Mouse (Mus musculus) embryonic facial prominence, embryonic 11.5 days (tissue): Measurements from ENCODE around the gene Tbce. TPM values are rescaled to one million over a fixed set of nuclear protein-coding genes. Genes with fewer than 3 reads are reported as not detected.

Source experiments
- ATAC-seq: fragments of 200-750 bp; cut with Nextera tagmentation; replicated peaks from 2 replicates; pipeline ENCODE4 v1.8.0; 2017; ENCODE audit warnings: low read depth; ENCODE audit not compliant: insufficient number of reproducible peaks, low FRiP score, low TSS enrichment
- DNase-seq: peaks from one replicate; pipeline ENCODE4 v3.0.0-alpha.2; 2015; ENCODE audit warnings: low spot score
- H3K27ac ChIP-seq: fragments of 300-500 bp; sonication (generic); replicated peaks from 2 replicates; pipeline ENCODE4 v1.5.1; 2014; ENCODE audit warnings: mild to moderate bottlenecking, low read depth, low read length, control low read depth
- H3K27me3 ChIP-seq: fragments of 300-500 bp; sonication (generic); 2 replicates; pipeline ENCODE4 v1.6.1; 2014; ENCODE audit warnings: mild to moderate bottlenecking, low read length, moderate library complexity, mixed read lengths; ENCODE audit not compliant: control insufficient read depth, insufficient read depth
- H3K36me3 ChIP-seq: fragments of 300-500 bp; sonication (generic); replicated peaks from 2 replicates; pipeline ENCODE4 v1.6.1; 2014; ENCODE audit warnings: low read depth, mild to moderate bottlenecking, low read length, moderate library complexity, mixed read lengths; ENCODE audit not compliant: control insufficient read depth, insufficient read depth
- H3K4me1 ChIP-seq: fragments of 300-500 bp; sonication (generic); 2 replicates; pipeline ENCODE4 v1.6.1; 2014; ENCODE audit warnings: low read length, mixed read lengths; ENCODE audit not compliant: control insufficient read depth, insufficient read depth
- H3K4me2 ChIP-seq: fragments of 300-500 bp; sonication (generic); 2 replicates; pipeline ENCODE4 v1.6.1; 2014; ENCODE audit warnings: low read depth, mild to moderate bottlenecking, control low read depth, low read length, moderate library complexity
- H3K4me3 ChIP-seq: fragments of 300-500 bp; sonication (generic); 2 replicates; pipeline ENCODE4 v1.5.1; 2014; ENCODE audit warnings: low read depth, low read length, control low read depth
- H3K9ac ChIP-seq: fragments of 300-500 bp; sonication (generic); replicated peaks from 2 replicates; pipeline ENCODE4 v1.6.1; 2014; ENCODE audit warnings: mild to moderate bottlenecking, control low read depth, low read length
- H3K9me3 ChIP-seq: fragments of 300-500 bp; sonication (generic); replicated peaks from 2 replicates; pipeline ENCODE4 v1.6.1; 2016; ENCODE audit warnings: mild to moderate bottlenecking, low read length, inconsistent platforms, mixed read lengths; ENCODE audit not compliant: control insufficient read depth
- WGBS: fragments of 180-500 bp; shearing (Covaris S2); extraction: QIAGEN DNeasy Blood & Tissue Kit; methylation state at CpG from one replicate; pipeline ENCODE4 v1.1.7; 2014; 5-methylcytosine and 5-hydroxymethylcytosine counted together
- polyA plus RNA-seq: library from polyadenylated mRNA; unstranded; fragments of >200 nt; fragmentation: Nextera tagmentation; extraction: Ambion mirVana; gene quantifications from 2 replicates; pipeline ENCODE4 v1.2.1, GENCODE M21; 2014

Tbce gene
- polyA plus RNA-seq, 1 experiment from 2014 or later, result 67.7 TPM

- under 1% methylated on average over 57 of the region's 65 CpGs for WGBS
- ATAC-seq, result no peak
- Histone ChIP-seq H3K4me3 (peak overlapping the region; percentile 100), H3K9ac (peak overlapping the region; percentile 99), H3K27ac (peak overlapping the region; percentile 94), H3K9me3 (no peaks in the 10 kb centered on the region), H3K4me1 (no peaks in the 10 kb centered on the region), H3K4me2 (peak overlapping the region; percentile 61), H3K27me3 (no peaks in the 10 kb centered on the region), H3K36me3 (no peaks in the 10 kb centered on the region)
- peak; percentile 41 for DNase-seq
Measured at GRCm38 (mm10) chr13:14064341-14065027, 25.0 kb upstream of the Tbce start.

- no peaks in the 10 kb centered on the region for H3K4me1 ChIP-seq
- no peaks in the 10 kb centered on the region for H3K27me3 ChIP-seq
- H3K27ac ChIP-seq, result peak overlapping the region; percentile 94
- no peaks in the 10 kb centered on the region for H3K9me3 ChIP-seq
- peak overlapping the region; percentile 100 for H3K4me3 ChIP-seq
- H3K4me2 ChIP-seq, result peak overlapping the region; percentile 61
- DNase-seq (no peak), ATAC-seq (peak; percentile 42)
- H3K9ac ChIP-seq, result peak overlapping the region; percentile 99
- H3K36me3 ChIP-seq, result no peaks in the 10 kb centered on the region
- 0% methylated on average over 16 of the region's 31 CpGs for WGBS
Measured at GRCm38 (mm10) chr13:14063942-14064271, 24.5 kb upstream of the Tbce start.

DNA sequence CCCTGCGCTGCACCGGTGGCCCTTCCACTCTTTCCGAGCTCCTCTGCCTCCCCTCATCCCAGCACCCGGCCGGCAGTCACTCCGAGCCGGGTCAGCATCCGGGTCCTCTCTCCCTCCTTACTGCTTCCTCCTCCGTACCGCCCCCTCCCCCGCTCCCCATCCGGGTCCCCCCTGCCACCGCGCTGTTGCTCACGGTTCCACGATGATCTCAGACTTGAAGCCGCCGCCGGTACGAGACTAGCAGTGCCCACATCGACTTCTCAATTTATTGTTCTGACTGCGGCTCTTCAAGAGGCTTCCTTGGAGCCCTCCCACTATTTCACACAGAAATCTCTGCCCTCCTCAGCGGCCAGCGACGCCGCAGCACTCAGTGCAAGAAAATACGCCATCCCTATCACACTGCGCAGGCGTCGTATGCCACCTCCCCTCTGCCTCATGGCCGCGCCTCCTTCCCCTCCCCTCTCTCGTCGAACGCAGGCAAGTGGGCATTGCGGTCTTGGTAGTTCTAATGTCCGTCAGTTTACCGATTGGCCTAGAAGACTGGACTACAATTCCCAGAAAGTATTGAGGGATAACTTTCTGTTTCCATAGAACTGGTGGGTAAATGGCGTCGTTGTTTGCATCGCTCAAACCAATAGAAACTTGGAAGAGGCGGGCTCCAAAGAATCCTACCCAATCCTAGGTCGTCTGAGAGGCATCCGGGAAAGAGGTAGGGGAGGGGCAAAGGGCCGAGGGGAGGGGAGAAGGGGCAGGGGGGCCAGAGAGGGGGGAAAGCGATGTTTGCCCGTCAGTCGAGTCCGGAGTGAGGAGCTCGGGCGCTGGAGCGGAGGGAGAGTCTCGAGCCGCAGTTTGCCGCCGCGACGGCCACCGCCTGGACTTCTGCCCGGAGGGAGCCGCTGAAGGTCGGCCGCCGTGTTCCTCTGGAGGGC lies 23.8 kb upstream of the Tbce start, which contains the start of the genes Arid4b and Ggps1:
Gene Arid4b (plus strand): TSS at position 220 of the 929 bp plus-strand sequence.
Gene Ggps1 (minus strand): TSS at position 476 of the 929 bp plus-strand sequence.
- DNase-seq (peak; percentile 98), ATAC-seq (peak; percentile 99)
- Histone ChIP-seq H3K9ac (peak within 1 kb of the TSS; percentile 99), H3K36me3 (no peaks in the 10 kb centered on the region), H3K4me1 (no peaks in the 10 kb centered on the region), H3K4me3 (peak within 1 kb of the TSS; percentile 100), H3K27ac (peak within 1 kb of the TSS; percentile 94), H3K9me3 (no peaks in the 10 kb centered on the region), H3K4me2 (peak within 1 kb of the TSS; percentile 65), H3K27me3 (no peaks in the 10 kb centered on the region)
- under 1% methylated on average over 64 of the region's 64 CpGs for WGBS

GRCm38 (mm10) chr13:14062209-14063012 lies 23.0 kb upstream of the Tbce start:
- WGBS, result 5% methylated on average over 11 of the region's 11 CpGs
- ATAC-seq, result no peak
- Histone ChIP-seq H3K4me3 (peak overlapping the region; percentile 76), H3K27me3 (no peaks in the 10 kb centered on the region), H3K4me2 (peak overlapping the region; percentile 65), H3K9ac (peak overlapping the region; percentile 75), H3K4me1 (no peaks in the 10 kb centered on the region), H3K27ac (peak overlapping the region; percentile 83; the same call in 1 of the 2 replicates), H3K9me3 (no peaks in the 10 kb centered on the region), H3K36me3 (no peaks in the 10 kb centered on the region)
- DNase-seq, result peak; percentile 14

GRCm38 (mm10) chr13:14059582-14059981 lies 20.1 kb upstream of the Tbce start:
- no peaks in the 10 kb centered on the region for H3K36me3 ChIP-seq
- no peak overlapping the region for H3K9ac ChIP-seq
- ATAC-seq, result no peak

DNA sequence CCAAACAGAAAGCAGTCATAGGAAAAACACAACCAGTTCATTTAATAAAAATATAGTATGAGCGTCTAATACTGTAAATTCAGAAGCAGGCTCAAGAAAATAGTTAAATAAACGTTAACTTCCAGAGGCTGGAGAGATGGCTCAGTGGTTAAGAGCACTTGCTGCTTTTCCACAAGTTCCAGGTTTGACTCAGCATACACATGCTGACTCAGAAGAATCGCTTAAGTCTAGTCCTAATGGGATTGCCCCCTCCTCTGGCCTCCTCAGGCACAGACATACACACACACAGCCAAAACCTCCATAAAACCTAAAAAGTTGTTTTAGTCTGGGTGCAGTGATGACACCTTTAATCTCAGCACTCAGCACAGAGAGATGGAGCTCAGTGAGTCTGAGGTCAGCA lies 17.4 kb upstream of the Tbce start:
- Histone ChIP-seq H3K4me3 (no peak overlapping the region), H3K27ac (no peak overlapping the region), H3K36me3 (peaks cover 2% of the 10 kb centered on the region; the same call in 1 of the 2 replicates), H3K9ac (no peak overlapping the region), H3K27me3 (no peaks in the 10 kb centered on the region), H3K9me3 (no peaks in the 10 kb centered on the region), H3K4me2 (no peak overlapping the region), H3K4me1 (no peaks in the 10 kb centered on the region)
- no peak for DNase-seq
- WGBS, result 95% methylated on average over 3 of the region's 3 CpGs
- no peak for ATAC-seq

More at GRCm38 (mm10) chr13:14059582-14059981, 20.1 kb upstream of the Tbce start:
- no peak overlapping the region for H3K4me2 ChIP-seq
- DNase-seq, result no peak
- no peak overlapping the region for H3K4me3 ChIP-seq
- no peaks in the 10 kb centered on the region for H3K27me3 ChIP-seq
- H3K27ac ChIP-seq, result no peak overlapping the region
- H3K9me3 ChIP-seq, result no peaks in the 10 kb centered on the region
- H3K4me1 ChIP-seq, result no peaks in the 10 kb centered on the region

GRCm38 (mm10) chr13:14049878-14050277 lies 10.4 kb upstream of the Tbce start:
- no peak overlapping the region for H3K9ac ChIP-seq
- ATAC-seq (no peak), DNase-seq (no peak)
- H3K27ac ChIP-seq, result no peak overlapping the region
- 94% methylated on average over 1 of the region's 1 CpGs for WGBS
- no peak overlapping the region for H3K4me2 ChIP-seq
- H3K4me3 ChIP-seq, result no peak overlapping the region
- H3K9me3 ChIP-seq, result no peaks in the 10 kb centered on the region
- H3K27me3 ChIP-seq, result no peaks in the 10 kb centered on the region
- H3K4me1 ChIP-seq, result no peaks in the 10 kb centered on the region
- peaks cover 2% of the 10 kb centered on the region; the same call in 1 of the 2 replicates for H3K36me3 ChIP-seq
